Mouse (Mus musculus): Measurements from ENCODE around the gene Colgalt1. TPM values are rescaled to one million over a fixed set of nuclear protein-coding genes. Genes with fewer than 3 reads are reported as not detected.

Gene Colgalt1
- polyA plus RNA-seq, 1 experiment from 2014 or later = 47.8 TPM

DNA sequence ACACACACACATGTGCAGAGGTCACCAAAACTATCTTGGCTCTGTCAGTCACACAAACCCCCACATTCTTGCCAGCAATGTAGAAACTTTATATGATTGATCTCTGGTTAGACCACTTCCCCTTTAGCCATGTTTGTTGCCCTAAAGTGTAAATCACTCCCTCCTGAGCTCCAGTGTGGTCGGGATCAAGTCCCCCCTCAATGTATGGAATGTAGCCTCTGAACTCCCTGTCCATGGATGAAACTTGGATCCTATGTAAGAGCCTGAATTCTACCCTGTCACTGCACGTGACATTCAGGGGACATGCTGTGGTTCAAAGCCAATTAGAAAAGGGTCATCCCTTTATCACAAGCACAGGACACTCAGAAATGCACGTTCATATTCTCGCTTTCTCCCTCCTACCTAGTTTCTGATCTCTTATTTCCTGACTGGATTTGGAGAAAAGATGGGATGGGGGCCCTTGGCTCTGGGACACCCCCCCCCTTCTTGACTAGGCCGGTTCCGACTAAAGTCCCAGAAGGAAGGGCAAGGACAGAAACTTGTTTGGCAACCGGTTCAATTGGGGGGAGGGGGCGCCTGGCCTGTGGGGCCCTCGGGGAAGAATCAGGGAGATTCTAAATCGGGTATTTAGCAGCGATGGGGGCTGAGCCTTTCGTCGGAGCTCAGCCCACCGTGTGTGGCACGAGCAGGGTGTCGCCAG lies 17.7 kb downstream of the Colgalt1 start:
- Histone ChIP-seq H3K4me1 (ENCODE audit: control insufficient read depth, insufficient read depth, low read length) (peaks cover 13% of the 10 kb centered on the region), H3K9me3 (replicated peaks; ENCODE audit: control insufficient read depth, low read length) (peaks cover 14% of the 10 kb centered on the region), H3K4me3 (ENCODE audit: low read depth, low read length) (peak overlapping the region; percentile 57), H3K27ac (ENCODE audit: low read depth, low read length) (peak overlapping the region; percentile 6), H3K27me3 (ENCODE audit: control insufficient read depth, insufficient read depth, low read length) (peaks cover 34% of the 10 kb centered on the region), H3K9ac (ENCODE audit: low read depth, low read length) (peak overlapping the region; percentile 78), H3K4me2 (peak overlapping the region; percentile 98), H3K36me3 (ENCODE audit: control insufficient read depth, insufficient read depth, low read length) (peaks cover 19% of the 10 kb centered on the region)
- 7% methylated on average over 14 of the region's 16 CpGs for WGBS (ENCODE audit: insufficient replicate concordance)
- no peak for ATAC-seq (replicated peaks; ENCODE audit: insufficient number of reproducible peaks, low FRiP score, low TSS enrichment)

DNA sequence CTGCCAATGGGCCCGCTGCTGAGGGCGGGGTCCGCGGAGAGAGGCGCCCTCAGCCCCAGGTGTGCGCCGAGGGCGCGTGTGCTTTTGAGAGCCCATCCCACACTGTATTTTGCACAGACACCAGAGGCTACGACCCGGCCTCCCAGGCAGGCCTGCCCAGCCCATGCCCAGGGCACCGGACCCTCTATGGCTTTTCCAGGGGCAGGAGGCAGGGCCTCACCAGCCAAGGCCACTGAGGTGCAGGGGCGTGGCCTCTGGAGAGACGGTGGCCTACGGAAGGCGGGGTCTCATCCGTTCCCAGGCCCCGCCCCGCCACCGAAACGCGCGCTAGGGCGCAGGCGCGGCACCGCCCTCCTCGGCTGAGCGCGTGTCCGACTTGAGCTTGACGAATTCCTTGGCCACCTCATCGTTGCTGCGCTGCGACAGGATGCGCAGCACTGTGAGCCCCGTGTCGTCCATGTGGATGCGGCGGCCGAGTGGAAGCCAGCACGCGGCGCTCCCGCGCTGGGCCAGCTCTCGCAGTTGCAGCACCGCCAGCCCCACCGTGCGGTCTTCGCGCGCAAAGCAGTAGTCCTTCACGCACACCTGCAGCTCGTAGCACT lies 18.4 kb downstream of the Colgalt1 start:
- under 1% methylated on average over 55 of the region's 55 CpGs for WGBS (ENCODE audit: insufficient replicate concordance)
- peaks cover 11% of the 10 kb centered on the region for H3K9me3 ChIP-seq (replicated peaks; ENCODE audit: control insufficient read depth, low read length)
- H3K36me3 ChIP-seq (ENCODE audit: control insufficient read depth, insufficient read depth, low read length) = peaks cover 12% of the 10 kb centered on the region
- H3K27ac ChIP-seq (ENCODE audit: low read depth, low read length) = peak overlapping the region; percentile 6; the same call in 1 of the 2 replicates
- H3K27me3 ChIP-seq (ENCODE audit: control insufficient read depth, insufficient read depth, low read length) = peaks cover 41% of the 10 kb centered on the region
- H3K4me3 ChIP-seq (ENCODE audit: low read depth, low read length) = peak overlapping the region; percentile 57
- peak overlapping the region; percentile 78 for H3K9ac ChIP-seq (ENCODE audit: low read depth, low read length)
- H3K4me2 ChIP-seq = peak overlapping the region; percentile 98
- peaks cover 15% of the 10 kb centered on the region for H3K4me1 ChIP-seq (ENCODE audit: control insufficient read depth, insufficient read depth, low read length)
- peak; percentile 84 for ATAC-seq (replicated peaks; ENCODE audit: insufficient number of reproducible peaks, low FRiP score, low TSS enrichment)

DNA sequence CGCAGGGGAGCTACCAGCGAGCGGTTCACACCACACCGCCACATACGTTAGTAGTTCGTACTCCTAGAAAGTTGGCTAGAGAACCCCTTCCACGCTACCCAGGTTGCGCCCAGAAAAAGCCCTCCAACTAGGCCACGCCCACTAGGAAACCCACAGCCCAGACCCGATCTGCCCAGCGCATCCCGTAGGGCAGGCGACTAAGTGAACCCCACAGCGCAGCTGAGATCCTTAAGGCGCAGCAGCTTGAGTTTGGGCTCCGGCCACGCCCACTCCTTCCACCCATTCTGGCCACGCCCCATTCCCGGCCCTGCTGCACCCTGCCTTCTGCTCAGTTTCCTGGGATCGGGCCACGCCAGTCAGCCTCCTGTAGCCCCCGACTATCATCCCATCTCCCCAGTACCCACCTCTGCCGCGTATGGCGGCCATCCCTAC lies 19.0 kb downstream of the Colgalt1 start:
- peak overlapping the region; percentile 57 for H3K4me3 ChIP-seq (ENCODE audit: low read depth, low read length)
- peaks cover 18% of the 10 kb centered on the region for H3K4me1 ChIP-seq (ENCODE audit: control insufficient read depth, insufficient read depth, low read length)
- peak; percentile 4; the same call in 1 of the 2 replicates for ATAC-seq (replicated peaks; ENCODE audit: insufficient number of reproducible peaks, low FRiP score, low TSS enrichment)
- 4% methylated on average over 25 of the region's 25 CpGs for WGBS (ENCODE audit: insufficient replicate concordance)
- peaks cover 11% of the 10 kb centered on the region for H3K9me3 ChIP-seq (replicated peaks; ENCODE audit: control insufficient read depth, low read length)
- peak overlapping the region; percentile 52 for H3K9ac ChIP-seq (ENCODE audit: low read depth, low read length)
- H3K27ac ChIP-seq (ENCODE audit: low read depth, low read length) = no peak overlapping the region
- H3K4me2 ChIP-seq = peak overlapping the region; percentile 98
- peaks cover 6% of the 10 kb centered on the region; the same call in 1 of the 2 replicates for H3K36me3 ChIP-seq (ENCODE audit: control insufficient read depth, insufficient read depth, low read length)
- H3K27me3 ChIP-seq (ENCODE audit: control insufficient read depth, insufficient read depth, low read length) = peaks cover 46% of the 10 kb centered on the region

DNA sequence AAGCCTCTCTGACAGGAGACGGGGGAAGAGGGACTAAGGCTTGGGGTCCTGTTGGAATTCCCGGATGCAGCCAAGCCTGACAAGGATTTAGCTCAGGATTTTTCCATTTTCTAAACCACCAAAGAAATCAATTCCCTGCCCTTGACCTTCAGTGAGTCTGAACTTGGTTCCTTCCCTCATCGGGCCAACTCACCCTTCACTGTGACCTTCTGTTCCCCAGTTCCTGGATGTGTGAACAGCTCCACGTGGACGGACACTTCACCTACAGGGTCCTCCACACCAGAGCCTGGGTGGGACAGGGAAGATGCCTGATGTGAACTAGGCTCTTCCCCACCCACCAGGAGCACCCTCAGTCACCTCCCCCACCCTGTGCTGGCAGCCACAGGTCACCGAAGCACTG lies 20.0 kb downstream of the Colgalt1 start:
- Histone ChIP-seq H3K4me2 (no peak overlapping the region), H3K9me3 (replicated peaks; ENCODE audit: control insufficient read depth, low read length) (peaks cover 11% of the 10 kb centered on the region), H3K27me3 (ENCODE audit: control insufficient read depth, insufficient read depth, low read length) (peaks cover 55% of the 10 kb centered on the region), H3K4me3 (ENCODE audit: low read depth, low read length) (no peak overlapping the region), H3K9ac (ENCODE audit: low read depth, low read length) (no peak overlapping the region), H3K36me3 (ENCODE audit: control insufficient read depth, insufficient read depth, low read length) (0 out of 2 replicates have a peak, but pooled peaks cover 2% of the 10 kb centered on the region), H3K4me1 (ENCODE audit: control insufficient read depth, insufficient read depth, low read length) (peaks cover 18% of the 10 kb centered on the region), H3K27ac (ENCODE audit: low read depth, low read length) (no peak overlapping the region)
- no peak for ATAC-seq (replicated peaks; ENCODE audit: insufficient number of reproducible peaks, low FRiP score, low TSS enrichment)
- 78% methylated on average over 6 of the region's 6 CpGs for WGBS (ENCODE audit: insufficient replicate concordance)

DNA sequence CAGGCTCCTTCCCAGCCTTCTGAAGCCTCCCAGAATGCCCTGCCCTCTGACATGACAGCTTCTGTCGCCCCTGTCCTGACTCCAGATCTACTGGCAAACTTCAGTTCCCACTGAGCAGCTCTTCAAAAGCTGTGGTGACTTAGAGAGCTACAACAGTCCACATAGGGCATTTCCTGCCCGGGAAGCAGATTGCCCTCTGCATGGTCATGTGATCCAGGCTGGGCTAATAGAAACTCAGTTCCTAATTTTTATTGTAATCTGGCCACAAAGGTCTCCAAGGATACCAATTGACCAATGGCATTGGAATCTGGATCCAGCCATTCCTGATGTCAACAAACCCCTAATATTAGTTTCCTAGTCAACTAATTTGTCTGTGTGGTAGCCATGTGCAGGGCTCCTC lies 21.1 kb downstream of the Colgalt1 start:
- Histone ChIP-seq H3K9me3 (replicated peaks; ENCODE audit: control insufficient read depth, low read length) (peaks cover 11% of the 10 kb centered on the region), H3K4me2 (no peak overlapping the region), H3K4me3 (ENCODE audit: low read depth, low read length) (no peak overlapping the region), H3K27ac (ENCODE audit: low read depth, low read length) (no peak overlapping the region), H3K9ac (ENCODE audit: low read depth, low read length) (no peak overlapping the region), H3K4me1 (ENCODE audit: control insufficient read depth, insufficient read depth, low read length) (peaks cover 18% of the 10 kb centered on the region), H3K36me3 (ENCODE audit: control insufficient read depth, insufficient read depth, low read length) (no peaks in the 10 kb centered on the region), H3K27me3 (ENCODE audit: control insufficient read depth, insufficient read depth, low read length) (peaks cover 59% of the 10 kb centered on the region)
- no peak for ATAC-seq (replicated peaks; ENCODE audit: insufficient number of reproducible peaks, low FRiP score, low TSS enrichment)
- 52% methylated on average over 2 of the region's 2 CpGs for WGBS (ENCODE audit: insufficient replicate concordance)

DNA sequence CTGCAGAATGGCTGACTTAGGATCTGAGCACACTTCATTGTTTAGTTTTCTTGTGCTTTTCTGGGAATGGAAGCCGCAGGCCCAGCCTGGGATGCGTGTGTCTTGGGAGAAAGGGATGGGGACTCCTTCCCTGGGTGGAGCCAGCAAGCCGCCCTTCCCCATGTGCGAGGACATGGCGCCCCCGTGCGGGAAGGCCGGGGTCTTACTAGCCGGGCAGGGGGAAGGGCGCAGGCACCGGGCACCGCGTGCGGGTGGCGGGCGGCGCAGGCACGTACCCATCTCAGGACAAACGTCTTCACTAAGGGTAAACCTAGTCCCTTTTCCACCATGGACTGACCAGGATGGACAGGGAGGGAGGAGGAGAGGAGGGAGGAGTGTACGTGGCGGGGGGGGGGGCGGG lies 22.4 kb downstream of the Colgalt1 start:
- no peak overlapping the region; the same call in 1 of the 2 replicates for H3K4me2 ChIP-seq
- peaks cover 11% of the 10 kb centered on the region for H3K9me3 ChIP-seq (replicated peaks; ENCODE audit: control insufficient read depth, low read length)
- H3K27me3 ChIP-seq (ENCODE audit: control insufficient read depth, insufficient read depth, low read length) = peaks cover 59% of the 10 kb centered on the region
- 9% methylated on average over 18 of the region's 22 CpGs for WGBS (ENCODE audit: insufficient replicate concordance)
- H3K9ac ChIP-seq (ENCODE audit: low read depth, low read length) = no peak overlapping the region
- no peak for ATAC-seq (replicated peaks; ENCODE audit: insufficient number of reproducible peaks, low FRiP score, low TSS enrichment)
- no peak overlapping the region for H3K27ac ChIP-seq (ENCODE audit: low read depth, low read length)
- H3K36me3 ChIP-seq (ENCODE audit: control insufficient read depth, insufficient read depth, low read length) = no peaks in the 10 kb centered on the region
- H3K4me3 ChIP-seq (ENCODE audit: low read depth, low read length) = no peak overlapping the region
- peaks cover 21% of the 10 kb centered on the region for H3K4me1 ChIP-seq (ENCODE audit: control insufficient read depth, insufficient read depth, low read length)

DNA sequence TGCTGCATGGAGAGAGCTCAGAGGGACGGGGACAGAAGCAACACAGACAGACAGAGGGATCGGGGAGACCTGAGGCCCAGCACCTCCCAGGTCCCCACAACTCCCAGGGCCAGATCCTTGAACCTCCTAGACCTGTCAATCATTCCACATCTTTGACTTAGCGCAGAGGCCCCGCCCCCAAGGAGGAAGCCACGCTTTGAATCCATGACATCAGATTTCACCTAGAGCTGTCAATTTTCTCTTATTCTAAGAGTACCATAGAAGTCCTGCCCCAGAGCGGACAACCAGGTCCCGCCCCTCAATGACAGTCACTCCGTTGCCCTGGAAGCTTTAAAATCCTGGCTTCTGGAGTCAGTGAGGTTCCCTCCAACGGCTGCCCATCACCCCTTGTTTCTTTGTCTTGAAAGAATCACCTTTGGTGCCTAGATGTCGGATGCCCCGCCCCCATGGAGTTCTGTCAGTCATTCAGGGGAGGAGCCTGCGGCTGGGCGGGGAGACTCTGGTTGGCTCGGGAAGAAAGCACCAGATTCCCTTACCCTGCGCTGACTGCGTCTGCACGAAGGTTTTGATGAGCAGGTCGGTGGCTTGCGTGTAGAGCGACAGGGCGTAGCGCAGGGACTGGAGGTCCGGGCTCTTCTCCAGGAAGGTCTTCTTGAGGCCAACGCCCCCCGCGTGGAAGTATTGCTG lies 23.3 kb downstream of the Colgalt1 start:
- H3K9me3 ChIP-seq (replicated peaks; ENCODE audit: control insufficient read depth, low read length) = peaks cover 11% of the 10 kb centered on the region
- WGBS (ENCODE audit: insufficient replicate concordance) = 2% methylated on average over 26 of the region's 26 CpGs
- H3K9ac ChIP-seq (ENCODE audit: low read depth, low read length) = no peak overlapping the region
- peak overlapping the region; percentile 19; the same call in 1 of the 2 replicates for H3K4me3 ChIP-seq (ENCODE audit: low read depth, low read length)
- H3K36me3 ChIP-seq (ENCODE audit: control insufficient read depth, insufficient read depth, low read length) = no peaks in the 10 kb centered on the region
- H3K4me1 ChIP-seq (ENCODE audit: control insufficient read depth, insufficient read depth, low read length) = peaks cover 15% of the 10 kb centered on the region
- ATAC-seq (replicated peaks; ENCODE audit: insufficient number of reproducible peaks, low FRiP score, low TSS enrichment) = no peak
- peak overlapping the region; percentile 53 for H3K4me2 ChIP-seq
- peaks cover 59% of the 10 kb centered on the region for H3K27me3 ChIP-seq (ENCODE audit: control insufficient read depth, insufficient read depth, low read length)
- no peak overlapping the region for H3K27ac ChIP-seq (ENCODE audit: low read depth, low read length)

DNA sequence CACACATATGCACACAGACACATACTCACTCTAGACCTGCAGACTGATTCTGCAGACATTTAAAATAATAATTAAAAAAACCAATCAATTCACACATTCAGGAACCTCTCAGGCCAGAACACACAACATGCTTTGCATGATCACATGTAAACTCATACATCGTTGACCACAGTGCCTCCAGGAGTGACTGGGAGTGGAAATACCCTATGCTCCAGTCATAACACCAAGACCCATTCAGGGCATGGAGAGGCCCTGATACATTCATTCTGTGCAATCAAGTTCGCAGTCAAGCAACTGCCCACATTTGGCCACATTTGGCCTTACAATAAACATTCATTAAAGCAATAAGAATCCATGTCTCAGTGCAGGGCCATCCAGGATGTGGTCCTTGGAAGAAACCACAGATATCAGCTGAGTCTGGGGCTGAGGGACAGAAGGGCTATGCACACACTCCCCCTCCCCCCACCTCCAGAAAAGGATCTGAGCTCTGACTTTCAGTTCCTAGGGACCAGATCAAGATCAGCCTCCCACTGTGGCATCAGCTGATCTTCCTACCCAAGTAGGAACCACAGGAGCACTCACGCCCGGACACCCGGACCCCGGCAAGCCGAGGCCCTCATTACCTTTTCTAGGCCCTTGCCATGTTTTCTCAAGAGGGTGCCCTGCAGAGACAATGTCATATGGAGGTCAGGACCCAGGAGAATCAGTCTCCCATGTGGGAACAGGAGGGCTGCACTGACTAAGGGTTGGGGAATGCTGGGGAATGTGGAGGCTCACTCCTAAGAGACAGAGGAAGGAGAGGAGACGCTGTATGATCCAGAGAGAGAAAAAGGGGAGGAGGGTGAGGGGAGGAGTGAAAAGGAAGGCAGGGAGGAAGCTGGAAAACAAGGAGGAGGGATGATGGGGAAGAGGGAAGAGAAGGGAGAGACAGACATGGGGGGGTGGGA lies 26.6 kb downstream of the Colgalt1 start:
- Histone ChIP-seq H3K4me3 (ENCODE audit: low read depth, low read length) (no peak overlapping the region), H3K27ac (ENCODE audit: low read depth, low read length) (no peak overlapping the region), H3K4me2 (no peak overlapping the region), H3K9ac (ENCODE audit: low read depth, low read length) (no peak overlapping the region), H3K27me3 (ENCODE audit: control insufficient read depth, insufficient read depth, low read length) (peaks cover 40% of the 10 kb centered on the region), H3K4me1 (ENCODE audit: control insufficient read depth, insufficient read depth, low read length) (peaks cover 8% of the 10 kb centered on the region), H3K36me3 (ENCODE audit: control insufficient read depth, insufficient read depth, low read length) (no peaks in the 10 kb centered on the region), H3K9me3 (replicated peaks; ENCODE audit: control insufficient read depth, low read length) (peaks cover 9% of the 10 kb centered on the region)
- no peak for ATAC-seq (replicated peaks; ENCODE audit: insufficient number of reproducible peaks, low FRiP score, low TSS enrichment)
- WGBS (ENCODE audit: insufficient replicate concordance) = 45% methylated on average over 8 of the region's 8 CpGs
